26 mouse cellular contexts compared by ENCODE assay signal in the genomic region with DNA sequence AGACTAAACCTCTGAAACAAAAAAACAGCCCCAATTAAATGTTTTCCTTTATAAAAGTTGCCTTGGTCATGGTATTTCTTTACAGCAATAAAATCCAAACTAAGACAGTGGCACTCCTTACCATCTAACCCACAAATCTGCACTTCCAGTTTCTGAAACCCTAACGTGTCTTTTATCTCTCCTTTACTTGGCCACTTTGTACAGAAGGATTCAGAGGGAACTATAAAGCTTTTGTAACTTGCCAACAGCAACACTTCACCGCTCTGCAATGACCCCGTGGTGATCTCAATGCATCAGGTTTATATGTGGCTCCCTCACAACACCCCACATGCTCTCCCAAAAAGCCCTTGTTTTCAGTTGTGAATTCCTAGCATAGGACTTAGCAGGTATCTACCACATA. TPM values are rescaled to one million over a fixed set of nuclear protein-coding genes. Genes with fewer than 3 reads are reported as not detected.
DNase-seq lines count a peak whose midpoint lies in the region; ATAC-seq and TF ChIP-seq lines count a peak whose summit lies in the region.
"Had no signal": no experiment of that assay in that cellular context is flagged by ENCODE, and none has a peak within 500 bp of the region (broad histone marks: within the 10 kb centered on the region; RNA-seq: fewer than 3 reads in every experiment).

No protein-coding gene starts in this region.

- no peaks in the 10 kb centered on the region for H3K9me3 ChIP-seq in intestine, postnatal 0 days (ENCODE audit: control insufficient read depth)
- no peaks in the 10 kb centered on the region for H3K9me3 ChIP-seq in intestine, embryonic 15.5 days
- no peaks in the 10 kb centered on the region for H3K9me3 ChIP-seq in MEL (replicated peaks; ENCODE audit: insufficient read depth, low read length)
- H3K9me3 ChIP-seq in liver, embryonic 16.5 days (replicated peaks; ENCODE audit: control insufficient read depth, low read length) = no peaks in the 10 kb centered on the region
- H3K9me3 ChIP-seq: embryonic facial prominence, embryonic 10.5 days; G1E; heart, embryonic 12.5 days; hindbrain, embryonic 13.5 days; midbrain, embryonic 13.5 days; neural tube, embryonic 13.5 days had no signal

- H3K4me3 ChIP-seq in intestine, postnatal 0 days (ENCODE audit: low read depth, low read length) = no peak overlapping the region
- H3K4me3 ChIP-seq in intestine, embryonic 15.5 days (replicated peaks) = no peak overlapping the region
- no peak overlapping the region for H3K4me3 ChIP-seq in MEL (ENCODE audit: control insufficient read depth in 1 of 2, insufficient read depth in 1 of 2, low read depth in 2 of 2, low read length in 2 of 2)
- H3K4me3 ChIP-seq in bone marrow macrophage, adult 2 months (ENCODE audit: insufficient read depth, low read length) = no peak overlapping the region
- no peak overlapping the region for H3K4me3 ChIP-seq in liver, embryonic 16.5 days (ENCODE audit: low read depth, low read length)
- H3K4me3 ChIP-seq: heart, embryonic 12.5 days; midbrain, embryonic 13.5 days had no signal

- peak in 1 of 2 experiments; percentile 52; a peak in 1 of 4 replicates for TF ChIP-seq EP300 in MEL (IDR thresholded peaks at IDR 0.05; ENCODE audit: low read depth in 1 of 2, low read length in 2 of 2)

- peaks cover 9% of the 10 kb centered on the region for H3K79me2 ChIP-seq in MEL (ENCODE audit: control insufficient read depth, insufficient read depth, low read length, poor library complexity)

- peaks cover 8% of the 10 kb centered on the region; the same call in 1 of the 2 replicates for H3K4me1 ChIP-seq in intestine, postnatal 0 days (replicated peaks; ENCODE audit: control insufficient read depth, insufficient read depth, low read length)
- H3K4me1 ChIP-seq in intestine, embryonic 15.5 days (replicated peaks) = no peaks in the 10 kb centered on the region
- H3K4me1 ChIP-seq in MEL (ENCODE audit: control insufficient read depth in 1 of 2, insufficient read depth in 2 of 2, low read length in 2 of 2) = peaks cover 20 to 40% of the 10 kb centered on the region in 2 experiments
- H3K4me1 ChIP-seq in bone marrow macrophage, adult 2 months (ENCODE audit: control insufficient read depth, insufficient read depth, low read length) = peaks cover 18% of the 10 kb centered on the region
- H3K4me1 ChIP-seq in liver, embryonic 16.5 days (ENCODE audit: control insufficient read depth, low read depth, low read length) = peaks cover 36% of the 10 kb centered on the region

- no peaks in the 10 kb centered on the region for H3K27me3 ChIP-seq in intestine, postnatal 0 days (replicated peaks; ENCODE audit: control insufficient read depth, insufficient read depth, low read length)
- no peaks in the 10 kb centered on the region for H3K27me3 ChIP-seq in intestine, embryonic 15.5 days (replicated peaks)
- no peaks in the 10 kb centered on the region for H3K27me3 ChIP-seq in MEL (ENCODE audit: control insufficient read depth in 1 of 2, insufficient read depth in 2 of 2, low read length in 2 of 2)
- H3K27me3 ChIP-seq in liver, embryonic 16.5 days (ENCODE audit: control insufficient read depth, insufficient read depth, low read depth, low read length) = no peaks in the 10 kb centered on the region
- H3K27me3 ChIP-seq: CH12.LX; heart, embryonic 12.5 days; hindbrain, embryonic 13.5 days; midbrain, embryonic 13.5 days; neural tube, embryonic 13.5 days had no signal

- DNase-seq in MEL (ENCODE audit: low read depth, low spot score) = peak; percentile 61
- DNase-seq in Muller cell, postnatal 12 days (ENCODE audit: inconsistent ontology term) = no peak
- no peak for DNase-seq in natural killer cell, adult 2 months (ENCODE audit: low spot score in 2 of 2)
- DNase-seq: adrenal gland, postnatal 25 days; B cell, adult 2 months; gastrocnemius, postnatal 14 days; heart, adult 18-20 months; heart, postnatal 14 days; kidney, adult 8-10 months; kidney, postnatal 25 days; lung, adult 2 months; lung, postnatal 14 days had no signal

- H3K9ac ChIP-seq in intestine, postnatal 0 days (ENCODE audit: low read depth, low read length) = no peak overlapping the region
- no peak overlapping the region for H3K9ac ChIP-seq in intestine, embryonic 15.5 days
- no peak overlapping the region for H3K9ac ChIP-seq in MEL (ENCODE audit: control insufficient read depth, low read depth, low read length, poor library complexity, severe bottlenecking)
- no peak overlapping the region for H3K9ac ChIP-seq in liver, embryonic 16.5 days (ENCODE audit: low read depth, low read length)
- H3K9ac ChIP-seq: heart, embryonic 12.5 days; midbrain, embryonic 13.5 days; neural tube, embryonic 13.5 days had no signal

- H3K4me2 ChIP-seq in intestine, postnatal 0 days (replicated peaks; ENCODE audit: low read depth) = 0 out of 2 replicates have a peak overlapping the region, but pooled peaks have one; percentile 85
- H3K4me2 ChIP-seq in intestine, embryonic 15.5 days (replicated peaks) = no peak overlapping the region
- no peak overlapping the region; the same call in 1 of the 2 replicates for H3K4me2 ChIP-seq in liver, embryonic 16.5 days (ENCODE audit: low read depth, low read length)
- H3K4me2 ChIP-seq: heart, embryonic 12.5 days had no signal

- no peak for ATAC-seq in intestine, postnatal 0 days
- no peak for ATAC-seq in intestine, embryonic 15.5 days
- ATAC-seq in liver, embryonic 16.5 days (ENCODE audit: low read depth) = no peak
- ATAC-seq: forebrain, embryonic 16.5 days; inflammation-experienced regulatory T-cells, adult 6 months; midbrain, embryonic 13.5 days had no signal

- no peak for TF ChIP-seq CTCF in intestine, postnatal 0 days (IDR thresholded peaks at IDR 0.05; ENCODE audit: low read depth)
- TF ChIP-seq CTCF in MEL (IDR thresholded peaks at IDR 0.05 in 2 of 3, conservative IDR thresholded peaks at IDR 0.05 in 1 of 3; ENCODE audit: control insufficient read depth in 1 of 3, insufficient read depth in 1 of 3, low read depth in 2 of 3, low read length in 3 of 3, poor library complexity in 1 of 3, severe bottlenecking in 1 of 3) = no peak
- TF ChIP-seq CTCF in bone marrow macrophage, adult 2 months (IDR thresholded peaks at IDR 0.05; ENCODE audit: low read depth, low read length) = no peak

- H3K27ac ChIP-seq in intestine, postnatal 0 days (ENCODE audit: low read depth, low read length) = no peak overlapping the region
- H3K27ac ChIP-seq in intestine, embryonic 15.5 days = no peak overlapping the region
- peak overlapping the region; percentile 40 for H3K27ac ChIP-seq in MEL (ENCODE audit: control insufficient read depth, low read depth, low read length)
- H3K27ac ChIP-seq in bone marrow macrophage, adult 2 months (ENCODE audit: insufficient read depth, low read depth, low read length) = peak overlapping the region; percentile 29; the same call in 1 of the 2 replicates
- H3K27ac ChIP-seq in liver, embryonic 16.5 days (ENCODE audit: low read length) = peak overlapping the region; percentile 12; the same call in 1 of the 2 replicates
- H3K27ac ChIP-seq: embryonic facial prominence, embryonic 10.5 days; hindbrain, embryonic 13.5 days; layer of hippocampus, adult 2 months; midbrain, embryonic 13.5 days; neural tube, embryonic 13.5 days had no signal

- H3K36me3 ChIP-seq in intestine, postnatal 0 days (ENCODE audit: control insufficient read depth, insufficient read depth) = peaks cover 11% of the 10 kb centered on the region
- no peaks in the 10 kb centered on the region for H3K36me3 ChIP-seq in intestine, embryonic 15.5 days
- H3K36me3 ChIP-seq in MEL (ENCODE audit: control insufficient read depth in 1 of 2, insufficient read depth in 2 of 2, low read length in 2 of 2) = peaks cover 0 to 48% of the 10 kb centered on the region in 2 experiments; a peak in 3 of 4 replicates
- no peaks in the 10 kb centered on the region for H3K36me3 ChIP-seq in liver, embryonic 16.5 days (ENCODE audit: control insufficient read depth, insufficient read depth)

- no peak for TF ChIP-seq RAD21 in MEL (IDR thresholded peaks at IDR 0.05; ENCODE audit: low read depth, low read length)

- 85% methylated on average over 3 of the region's 3 CpGs for WGBS in intestine, postnatal 0 days
- WGBS in intestine, embryonic 15.5 days = 94% methylated on average over 3 of the region's 3 CpGs
- WGBS in liver, embryonic 16.5 days (ENCODE audit: insufficient replicate concordance) = 58% methylated on average over 3 of the region's 3 CpGs

- TF ChIP-seq POLR2A in MEL (IDR thresholded peaks at IDR 0.05; ENCODE audit: control insufficient read depth in 1 of 2, insufficient read depth in 1 of 2, low read depth in 1 of 2, low read length in 2 of 2, poor library complexity in 1 of 2) = peak in 1 of 2 experiments; percentile 22; a peak in 1 of 4 replicates
- TF ChIP-seq POLR2A in bone marrow macrophage, adult 2 months (IDR thresholded peaks at IDR 0.05; ENCODE audit: borderline replicate concordance, low read depth, low read length) = no peak

RNA-seq across cellular contexts. Expression of gene C2cd2, which starts 2.0 kb away (rescaled TPM):
- 12.6 and 12.7 TPM in 2 replicates for polyA plus RNA-seq in intestine, postnatal 0 days (2015; fragmentation: Nextera tagmentation; extraction: Ambion mirVana)
- 15.1 and 15.8 TPM in 2 replicates for polyA plus RNA-seq in intestine, embryonic 15.5 days (2015; fragmentation: Nextera tagmentation; extraction: Ambion mirVana)
- total RNA-seq in MEL (2012; rRNA removed) = 8.9 and 12.4 TPM in 2 replicates
- polyA plus RNA-seq in MEL (2012; ENCODE audit: insufficient read depth in 1 of 2, insufficient read length in 2 of 2, low read depth in 1 of 2, low replicate concordance in 2 of 2, missing spikeins in 1 of 2) = 10 to 100 TPM in 1 of 2 experiments, not detected in 1; 20.7 TPM
- polyA plus RNA-seq in bone marrow macrophage, adult 2 months (2012; ENCODE audit: insufficient read depth, insufficient read length, missing spikeins) = 12.3 and 13.4 TPM in 2 replicates
- polyA plus RNA-seq in liver, embryonic 16.5 days (2015; fragmentation: Nextera tagmentation; extraction: Ambion mirVana) = 4.2 and 4.3 TPM in 2 replicates

RNA-seq across cellular contexts. Expression of gene Zbtb21, which starts 2.1 kb away (rescaled TPM):
- 4.1 and 4.2 TPM in 2 replicates for polyA plus RNA-seq in intestine, postnatal 0 days (2015; fragmentation: Nextera tagmentation; extraction: Ambion mirVana)
- polyA plus RNA-seq in intestine, embryonic 15.5 days (2015; fragmentation: Nextera tagmentation; extraction: Ambion mirVana) = 11.7 and 12.4 TPM in 2 replicates
- total RNA-seq in MEL (2012; rRNA removed) = 7.3 and 9.4 TPM in 2 replicates
- 1 to 10 TPM in 1 of 2 experiments, not detected in 1; 9.6 TPM for polyA plus RNA-seq in MEL (2012; ENCODE audit: insufficient read depth in 1 of 2, insufficient read length in 2 of 2, low read depth in 1 of 2, low replicate concordance in 2 of 2, missing spikeins in 1 of 2)
- 13.8 and 16.2 TPM in 2 replicates for polyA plus RNA-seq in bone marrow macrophage, adult 2 months (2012; ENCODE audit: insufficient read depth, insufficient read length, missing spikeins)
- 3.5 and 4.2 TPM in 2 replicates for polyA plus RNA-seq in liver, embryonic 16.5 days (2015; fragmentation: Nextera tagmentation; extraction: Ambion mirVana)

RNA-seq across cellular contexts. Expression of gene B230307C23Rik, which starts 36.8 kb away (rescaled TPM):
- polyA plus RNA-seq in intestine, postnatal 0 days (2015; fragmentation: Nextera tagmentation; extraction: Ambion mirVana) = 22.8 and 30.5 TPM in 2 replicates
- 28.7 and 29.7 TPM in 2 replicates for polyA plus RNA-seq in intestine, embryonic 15.5 days (2015; fragmentation: Nextera tagmentation; extraction: Ambion mirVana)
- total RNA-seq in MEL (2012; rRNA removed) = 37.9 and 54.8 TPM in 2 replicates
- polyA plus RNA-seq in MEL (2012; ENCODE audit: insufficient read depth in 1 of 2, insufficient read length in 2 of 2, low read depth in 1 of 2, low replicate concordance in 2 of 2, missing spikeins in 1 of 2) = 10 to 100 TPM in 1 of 2 experiments, not detected in 1; 27.4 TPM
- 13.2 and 14.3 TPM in 2 replicates for polyA plus RNA-seq in bone marrow macrophage, adult 2 months (2012; ENCODE audit: insufficient read depth, insufficient read length, missing spikeins)
- polyA plus RNA-seq in liver, embryonic 16.5 days (2015; fragmentation: Nextera tagmentation; extraction: Ambion mirVana) = 8.7 and 10.0 TPM in 2 replicates

Comparison
In these comparisons a context has a peak if more than half of its experiments do, and no peak if none do; other contexts are left out.
1. H3K27ac ChIP-seq: peak in MEL (single experiment), bone marrow macrophage, adult 2 months (single experiment) and liver, embryonic 16.5 days (single experiment); none in intestine, postnatal 0 days (single experiment) and intestine, embryonic 15.5 days (single experiment).